Mouse (Mus musculus) myocyte (in vitro differentiated cells): ENCODE data around the gene Twnk. TPM values are rescaled to one million over a fixed set of nuclear protein-coding genes. Genes with fewer than 3 reads are reported as not detected.
A peak's percentile ranks its signal among the peaks of the same experiment; 100 is the strongest.

ENCODE experiments used
- H3K27me3 ChIP-seq: one replicate; pipeline ENCODE4 v1.6.1; 2011; ENCODE audit not compliant: control insufficient read depth, insufficient read depth, insufficient read length
- H3K36me3 ChIP-seq: one replicate; pipeline ENCODE4 v1.6.1; 2011; ENCODE audit not compliant: control insufficient read depth, insufficient read depth
- H3K4me2 ChIP-seq: one replicate; pipeline ENCODE4 v1.6.1; 2011; ENCODE audit warnings: low read depth, control low read depth
- H3K4me3 ChIP-seq: one replicate; pipeline ENCODE4 v1.5.1; 2011; ENCODE audit warnings: mild to moderate bottlenecking, control low read depth, moderate library complexity
- H3K79me2 ChIP-seq: one replicate; pipeline ENCODE4 v1.6.1; 2011; ENCODE audit not compliant: control insufficient read depth, insufficient read depth
- H3ac ChIP-seq: one replicate; pipeline ENCODE4 v1.6.1; 2011; ENCODE audit not compliant: control insufficient read depth, insufficient read length
- CEBPB ChIP-seq: IDR thresholded peaks from 2 replicates; pipeline ENCODE4 v1.6.1; 2011; ENCODE audit warnings: mild to moderate bottlenecking, moderate library complexity; ENCODE audit not compliant: poor library complexity, insufficient read depth, severe bottlenecking
- E2F4 ChIP-seq: IDR thresholded peaks from one replicate; pipeline ENCODE4 v1.6.1; 2011; ENCODE audit warnings: mild to moderate bottlenecking, control low read depth, moderate library complexity; ENCODE audit not compliant: insufficient read depth
- MAX ChIP-seq: IDR thresholded peaks from one replicate; pipeline ENCODE4 v1.6.1; 2011; ENCODE audit warnings: low read depth, mild to moderate bottlenecking, control low read depth
- MYOD1 ChIP-seq, 3 experiments: IDR thresholded peaks; one replicate each; pipeline ENCODE4 v1.6.1; 2011; ENCODE audit warnings: control low read depth in 2 of 3, low read depth in 2 of 3, mild to moderate bottlenecking in 2 of 3, moderate library complexity in 1 of 3; ENCODE audit not compliant: insufficient read length in 2 of 3, control insufficient read depth in 1 of 3
- MYOG ChIP-seq, 3 experiments: IDR thresholded peaks; one replicate each; pipeline ENCODE4 v1.6.1; 2011; ENCODE audit warnings: control low read depth in 2 of 3, low read depth in 2 of 3, mild to moderate bottlenecking in 2 of 3; ENCODE audit not compliant: insufficient read length in 2 of 3, control insufficient read depth in 1 of 3, insufficient read depth in 1 of 3
- POLR2A ChIP-seq: IDR thresholded peaks from one replicate; pipeline ENCODE4 v1.6.1; 2011; ENCODE audit warnings: low read depth, mild to moderate bottlenecking, control low read depth, moderate library complexity; ENCODE audit not compliant: insufficient read length
- POLR2AphosphoS2 ChIP-seq: IDR thresholded peaks from one replicate; pipeline ENCODE4 v1.6.1; 2011; ENCODE audit warnings: low read depth, control low read depth; ENCODE audit not compliant: insufficient read length
- REST ChIP-seq: IDR thresholded peaks from one replicate; pipeline ENCODE4 v1.6.1; 2011; ENCODE audit warnings: mild to moderate bottlenecking, control low read depth, moderate library complexity; ENCODE audit not compliant: insufficient read depth, insufficient read length
- SRF ChIP-seq: IDR thresholded peaks from one replicate; pipeline ENCODE4 v1.6.1; 2011; ENCODE audit warnings: low read depth; ENCODE audit not compliant: control insufficient read depth, insufficient read length
- TCF12 ChIP-seq: IDR thresholded peaks from one replicate; pipeline ENCODE4 v1.6.1; 2011; ENCODE audit warnings: mild to moderate bottlenecking, control low read depth; ENCODE audit not compliant: poor library complexity, insufficient read depth, severe bottlenecking
- TCF3 ChIP-seq: IDR thresholded peaks from one replicate; pipeline ENCODE4 v1.6.1; 2011; ENCODE audit warnings: low read depth, control low read depth; ENCODE audit not compliant: insufficient read length
- USF1 ChIP-seq: IDR thresholded peaks from one replicate; pipeline ENCODE4 v1.6.1; 2011; ENCODE audit warnings: low read depth, mild to moderate bottlenecking, control low read depth, moderate library complexity
- polyA plus RNA-seq: library from polyadenylated mRNA; unstranded; fragments of >200 nt; fragmentation: generic; extraction: Trizol; gene quantifications from one replicate; pipeline ENCODE4 v1.2.1, GENCODE M21; 2012; ENCODE audit warnings: missing spikeins

Gene Twnk
- polyA plus RNA-seq, 1 experiment = 13.5 TPM

DNA sequence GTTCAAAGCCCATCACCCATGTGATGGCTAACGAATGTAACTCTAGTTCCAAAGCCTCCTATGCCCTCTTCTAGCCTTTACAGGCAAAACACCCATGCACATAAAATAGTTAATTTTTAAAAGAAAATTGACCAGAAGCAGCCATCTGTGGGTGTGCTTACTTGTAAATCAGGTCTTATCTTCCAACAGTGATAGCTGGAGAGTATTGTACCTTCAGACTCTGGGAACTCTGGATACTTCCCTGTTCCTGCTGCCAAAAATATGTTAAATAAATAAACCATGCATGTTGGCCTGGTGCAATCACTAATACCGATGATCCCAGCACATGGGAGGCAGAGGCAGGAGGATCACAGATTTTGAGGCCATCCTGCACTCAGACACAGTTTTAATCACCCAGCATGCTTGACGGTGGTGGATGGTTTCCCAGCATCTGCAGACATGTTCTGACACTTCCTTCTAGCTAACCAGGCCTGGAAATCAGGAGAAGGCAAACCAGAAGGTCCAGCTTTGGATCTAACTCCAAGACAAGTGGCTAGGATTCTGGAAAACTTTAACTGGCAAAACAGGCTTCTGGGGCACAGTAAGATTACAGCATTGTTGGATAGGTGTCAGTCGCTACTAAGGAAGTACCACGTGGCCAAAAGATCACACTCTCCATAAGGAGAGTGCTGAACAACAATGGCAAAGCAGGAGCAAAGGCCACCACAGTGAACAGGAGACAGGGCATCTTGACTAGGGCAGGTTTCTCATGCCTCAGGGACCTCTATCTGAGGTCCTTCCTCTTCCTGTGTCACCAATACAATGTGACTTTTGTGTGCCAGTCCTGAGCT lies 20.1 kb upstream of the Twnk start:
- Histone ChIP-seq H3K4me2 (no peak overlapping the region), H3K79me2 (no peaks in the 10 kb centered on the region), H3K36me3 (peaks cover 11% of the 10 kb centered on the region), H3K27me3 (peaks cover 5% of the 10 kb centered on the region), H3ac (no peak overlapping the region), H3K4me3 (no peak overlapping the region)
- TF ChIP-seq CEBPB (no peak), POLR2AphosphoS2 (peak; percentile 38)

DNA sequence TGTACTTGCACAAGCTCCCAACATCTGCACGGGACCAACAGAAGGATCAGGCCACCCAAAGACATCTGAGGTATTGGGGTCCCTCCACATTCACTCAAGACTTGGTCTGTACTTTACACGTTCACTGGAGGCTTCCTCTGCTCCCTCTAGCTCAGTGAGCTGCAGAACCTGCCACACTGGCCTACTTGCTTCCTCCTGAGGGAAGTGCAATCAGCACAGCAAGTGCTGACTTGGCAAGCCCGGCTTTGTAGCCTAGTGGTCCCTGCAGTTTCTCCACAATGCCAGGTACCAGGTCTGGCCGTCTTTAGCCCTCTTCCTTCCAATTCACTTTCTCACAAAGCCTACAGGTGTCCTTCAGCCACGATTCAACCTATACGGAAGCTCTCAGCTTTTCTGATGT lies 18.5 kb upstream of the Twnk start:
- Histone ChIP-seq H3K36me3 (no peaks in the 10 kb centered on the region), H3K79me2 (no peaks in the 10 kb centered on the region), H3K4me3 (no peak overlapping the region), H3K27me3 (peaks cover 5% of the 10 kb centered on the region), H3ac (no peak overlapping the region), H3K4me2 (no peak overlapping the region)
- TF ChIP-seq MYOG (IDR thresholded peaks at IDR 0.05; ENCODE audit: control insufficient read depth in 1 of 3, insufficient read depth in 1 of 3, insufficient read length in 2 of 3, low read depth in 2 of 3) = no peak
- TF ChIP-seq E2F4 = no peak
- TF ChIP-seq POLR2A = no peak
- no peak for TF ChIP-seq TCF12
- no peak for TF ChIP-seq MAX
- no peak for TF ChIP-seq REST
- TF ChIP-seq CEBPB = no peak
- TF ChIP-seq POLR2AphosphoS2 = no peak
- TF ChIP-seq USF1 = no peak
- TF ChIP-seq MYOD1 (IDR thresholded peaks at IDR 0.05; ENCODE audit: control insufficient read depth in 1 of 3, insufficient read length in 2 of 3, low read depth in 2 of 3) = no peak
- TF ChIP-seq SRF = no peak
- no peak for TF ChIP-seq TCF3

DNA sequence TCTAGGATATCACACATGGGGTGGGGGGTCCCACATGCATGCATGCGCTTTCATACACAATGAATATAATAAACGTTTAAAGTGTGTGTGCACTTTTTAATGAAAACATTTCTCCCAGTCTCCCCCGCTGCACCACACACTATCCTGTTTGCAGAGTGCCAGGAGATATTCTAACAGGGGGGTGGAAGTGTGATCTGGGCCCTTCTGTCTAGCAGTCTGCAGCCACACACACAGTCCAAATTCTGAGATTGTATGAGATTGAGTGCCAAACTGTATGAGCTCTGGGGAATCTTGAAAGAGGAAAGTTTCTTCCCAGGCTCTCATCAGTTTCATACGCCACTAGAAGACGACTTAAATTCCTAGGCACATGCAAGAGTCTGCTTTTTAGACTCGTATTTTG lies 17.6 kb upstream of the Twnk start:
- Histone ChIP-seq H3K4me2 (no peak overlapping the region), H3K79me2 (no peaks in the 10 kb centered on the region), H3K27me3 (peaks cover 5% of the 10 kb centered on the region), H3K36me3 (no peaks in the 10 kb centered on the region), H3ac (no peak overlapping the region), H3K4me3 (no peak overlapping the region)
- TF ChIP-seq MYOD1 (IDR thresholded peaks at IDR 0.05; ENCODE audit: control insufficient read depth in 1 of 3, insufficient read length in 2 of 3, low read depth in 2 of 3) = no peak
- no peak for TF ChIP-seq MAX
- no peak for TF ChIP-seq E2F4
- TF ChIP-seq CEBPB = no peak
- TF ChIP-seq USF1 = no peak
- TF ChIP-seq SRF = no peak
- no peak for TF ChIP-seq POLR2AphosphoS2
- TF ChIP-seq POLR2A = no peak
- no peak for TF ChIP-seq REST
- no peak for TF ChIP-seq TCF3
- no peak for TF ChIP-seq TCF12
- TF ChIP-seq MYOG (IDR thresholded peaks at IDR 0.05; ENCODE audit: control insufficient read depth in 1 of 3, insufficient read depth in 1 of 3, insufficient read length in 2 of 3, low read depth in 2 of 3) = no peak

DNA sequence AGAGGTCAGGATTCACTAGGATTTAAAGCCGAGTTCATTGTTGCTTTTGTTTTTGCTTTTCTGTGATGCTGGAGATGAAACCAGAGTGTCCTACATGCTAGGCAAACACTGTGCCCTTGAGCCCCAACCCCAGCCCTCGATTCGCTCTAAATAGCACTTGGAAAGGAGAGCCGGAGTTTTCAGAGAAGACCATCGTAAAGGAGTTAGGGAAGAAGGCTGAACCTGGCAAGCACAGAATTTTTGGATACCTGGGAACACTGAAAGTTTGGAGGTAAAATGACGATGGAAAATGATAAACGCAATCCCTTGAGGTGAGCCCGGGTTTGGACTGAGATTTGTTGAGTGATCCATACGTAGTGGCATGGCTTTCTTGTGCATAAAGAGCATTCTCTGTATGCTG lies 17.1 kb upstream of the Twnk start:
- Histone ChIP-seq H3ac (no peak overlapping the region), H3K4me2 (peak overlapping the region; percentile 50), H3K27me3 (peaks cover 5% of the 10 kb centered on the region), H3K79me2 (no peaks in the 10 kb centered on the region), H3K4me3 (no peak overlapping the region), H3K36me3 (no peaks in the 10 kb centered on the region)
- no peak for TF ChIP-seq MYOG (IDR thresholded peaks at IDR 0.05; ENCODE audit: control insufficient read depth in 1 of 3, insufficient read depth in 1 of 3, insufficient read length in 2 of 3, low read depth in 2 of 3)
- TF ChIP-seq POLR2AphosphoS2 = no peak
- no peak for TF ChIP-seq REST
- TF ChIP-seq SRF = no peak
- TF ChIP-seq CEBPB = no peak
- TF ChIP-seq TCF12 = no peak
- TF ChIP-seq MYOD1 (IDR thresholded peaks at IDR 0.05; ENCODE audit: control insufficient read depth in 1 of 3, insufficient read length in 2 of 3, low read depth in 2 of 3) = no peak
- TF ChIP-seq TCF3 = no peak
- TF ChIP-seq POLR2A = no peak
- no peak for TF ChIP-seq E2F4
- no peak for TF ChIP-seq MAX

DNA sequence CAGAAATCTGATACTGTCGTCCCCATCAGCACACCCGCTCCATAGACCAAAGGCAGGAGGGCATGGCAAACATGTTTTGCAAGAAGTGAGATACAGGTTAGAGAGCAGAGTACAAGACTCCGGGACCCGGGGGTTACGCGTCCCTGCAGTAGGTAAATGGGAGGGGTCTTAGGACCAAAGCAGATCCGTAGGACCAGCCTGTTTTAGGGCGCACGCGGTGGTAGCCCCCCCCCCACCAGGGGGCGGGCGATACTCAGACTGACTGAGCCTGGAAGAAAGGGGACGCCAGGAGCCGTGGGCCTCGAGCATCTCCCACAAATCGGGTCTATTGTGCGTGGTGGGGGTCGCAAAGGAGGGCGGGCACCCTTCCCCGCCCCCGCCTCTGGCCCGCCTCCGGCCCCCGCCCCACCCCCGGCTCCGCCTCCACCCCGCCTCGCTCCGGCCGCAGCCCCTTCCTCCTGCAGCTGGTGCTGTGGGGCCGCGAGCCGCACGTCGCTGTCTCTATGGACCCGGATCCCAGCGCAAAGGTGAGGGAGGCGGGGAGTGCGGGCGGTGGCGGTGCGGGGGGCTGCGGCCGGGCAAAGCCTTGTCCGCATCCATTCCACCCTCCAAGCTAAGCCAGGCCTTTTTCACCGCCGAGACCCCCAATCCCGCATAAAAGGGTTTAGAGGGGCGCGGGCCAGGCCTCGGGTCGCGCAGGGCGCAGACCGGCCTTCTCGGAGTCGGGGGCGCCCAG lies 16.5 kb upstream of the Twnk start, which contains the start of gene Sema4g:
Gene Sema4g (plus strand): TSS at position 271 of the 736 bp plus-strand sequence.
- no peak within 1 kb of the TSS for H3ac ChIP-seq
- H3K27me3 ChIP-seq = peaks cover 5% of the 10 kb centered on the region
- H3K4me2 ChIP-seq = peak within 1 kb of the TSS; percentile 61
- H3K79me2 ChIP-seq = no peaks in the 10 kb centered on the region
- TF ChIP-seq POLR2A (no peak), MYOD1 (IDR thresholded peaks at IDR 0.05; ENCODE audit: control insufficient read depth in 1 of 3, insufficient read length in 2 of 3, low read depth in 2 of 3) (peak in 1 of 3 experiments; percentile 26)
- no peaks in the 10 kb centered on the region for H3K36me3 ChIP-seq
- no peak within 1 kb of the TSS for H3K4me3 ChIP-seq
